Comparison of ENCODE assay signal across 19 mouse cellular contexts in the genomic region with DNA sequence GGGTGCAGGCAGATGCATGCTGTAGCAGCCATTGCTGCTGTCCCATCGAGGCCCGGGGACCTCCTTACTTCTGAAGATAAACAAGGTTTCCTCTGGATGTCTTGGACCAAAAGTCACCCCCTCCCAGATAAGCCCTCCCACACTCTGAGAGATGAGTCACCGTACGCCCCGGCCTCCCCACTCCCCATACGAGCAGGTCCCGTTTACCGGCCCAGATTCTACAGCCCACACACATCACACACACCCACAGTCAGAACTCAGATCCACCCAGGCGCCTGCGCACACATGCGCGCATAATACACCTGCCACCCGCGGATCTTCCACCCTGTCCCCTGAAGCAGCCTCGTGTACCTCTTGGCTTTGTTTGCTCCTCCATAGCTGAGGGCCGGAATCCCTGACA. TPM values are rescaled to one million over a fixed set of nuclear protein-coding genes. Genes with fewer than 3 reads are reported as not detected.
DNase-seq lines count a peak whose midpoint lies in the region; ATAC-seq and TF ChIP-seq lines count a peak whose summit lies in the region.
"Had no signal": no experiment of that assay in that cellular context is flagged by ENCODE, and none has a peak within 500 bp of the region (broad histone marks: within the 10 kb centered on the region; RNA-seq: fewer than 3 reads in every experiment).

No protein-coding gene starts in this region.

- TF ChIP-seq CTCF in cerebellum, adult 2 months (IDR thresholded peaks at IDR 0.05; ENCODE audit: borderline replicate concordance, insufficient read depth, low read depth, low read length): no peak

- 25% methylated on average over 16 of the region's 16 CpGs for WGBS in cerebellum, adult 2 months

- H3K4me3 ChIP-seq in cerebellum, adult 2 months (replicated peaks; ENCODE audit: insufficient read depth, low read depth, low read length): peak overlapping the region; percentile 92
- H3K4me3 ChIP-seq: forebrain, embryonic 13.5 days; heart, embryonic 15.5 days; hindbrain, embryonic 10.5 days; limb, embryonic 15.5 days had no signal

- TF ChIP-seq POLR2A in cerebellum, adult 2 months (IDR thresholded peaks at IDR 0.05; ENCODE audit: borderline replicate concordance, insufficient read depth, low read length): no peak

- H3K4me1 ChIP-seq in cerebellum, adult 2 months (ENCODE audit: control insufficient read depth, insufficient read depth, low read length): peaks cover 50% of the 10 kb centered on the region

- no peak for DNase-seq in cerebellum, adult 2 months
- DNase-seq in cerebellum, adult 9-10 months: no peak
- peak; percentile 87 for DNase-seq in brain, adult 2 months (ENCODE audit: low read depth, low spot score)
- peak; percentile 61 to 65 for DNase-seq in layer of hippocampus, adult 8-10 months (ENCODE audit: low spot score in 2 of 2)
- DNase-seq in right cerebral cortex, adult 2 months (ENCODE audit: low spot score in 2 of 2): peak; percentile 82 to 83
- DNase-seq in spleen, adult 12 weeks (ENCODE audit: low spot score): no peak
- DNase-seq in testis, postnatal 10 days (ENCODE audit: low spot score): no peak
- DNase-seq: heart, adult 18-20 months; kidney, adult 9 months; lung, postnatal 14 days had no signal

- no peak for ATAC-seq in monocyte, adult 5-6 weeks (replicated peaks; ENCODE audit: insufficient number of reproducible peaks, low FRiP score, low TSS enrichment, poor library complexity, severe bottlenecking)
- ATAC-seq: CD4-positive, CD25-positive, alpha-beta regulatory T cell, adult 4 months; forebrain, embryonic 13.5 days; midbrain, embryonic 16.5 days had no signal

- H3K27ac ChIP-seq in cerebellum, adult 2 months (ENCODE audit: insufficient read depth, low read length): no peak overlapping the region; the same call in 1 of the 2 replicates
- H3K27ac ChIP-seq: forebrain, embryonic 13.5 days; heart, embryonic 15.5 days; hindbrain, embryonic 10.5 days; limb, embryonic 15.5 days had no signal

- H3K27me3 ChIP-seq in cerebellum, adult 2 months (ENCODE audit: control insufficient read depth, insufficient read depth, low read length): no peaks in the 10 kb centered on the region

RNA-seq across cellular contexts. Expression of gene Jph3, which starts 4.8 kb away (rescaled TPM):
- 143 and 154 TPM in 2 replicates for polyA plus RNA-seq in cerebellum, adult 2 months (2012; rRNA removed)
- 100 to 1,000 TPM; 260 to 313 (median 283) TPM for total RNA-seq in layer of hippocampus, adult 8-10 months (2022)
- not detected in 3 replicates for total RNA-seq in monocyte, adult 5-6 weeks (2017)
- total RNA-seq: gastrocnemius, adult 8-10 months had no signal
- polyA plus RNA-seq: G1E had no signal

Comparison
In these comparisons a context has a peak if more than half of its experiments do, and no peak if none do; other contexts are left out.
1. DNase-seq: peak in brain, adult 2 months (single experiment), layer of hippocampus, adult 8-10 months (2 of 2) and right cerebral cortex, adult 2 months (2 of 2); none in cerebellum, adult 2 months (0 of 2), cerebellum, adult 9-10 months (single experiment), spleen, adult 12 weeks (single experiment) and testis, postnatal 10 days (single experiment).
2. RNA of gene Jph3, which starts 4.8 kb away (total RNA-seq): 260 to 313 TPM in layer of hippocampus, adult 8-10 months; not detected in monocyte, adult 5-6 weeks; every median in the first group is over 100 times any median in the second.